Mouse (Mus musculus) CD4-positive helper T cell, adult 2 months (primary cell): ENCODE measurements at regions not wholly inside any gene's neighbourhood (a gene's known extent, or its start where the extent isn't known, plus 50 kb on each side); places are given as distances from the start of the nearest gene placed in this dataset.

ENCODE experiments used
- DNase-seq: peaks from one replicate; pipeline ENCODE4 v3.0.0-alpha.2; 2012; ENCODE audit warnings: low read depth, missing footprints, low spot score

DNA sequence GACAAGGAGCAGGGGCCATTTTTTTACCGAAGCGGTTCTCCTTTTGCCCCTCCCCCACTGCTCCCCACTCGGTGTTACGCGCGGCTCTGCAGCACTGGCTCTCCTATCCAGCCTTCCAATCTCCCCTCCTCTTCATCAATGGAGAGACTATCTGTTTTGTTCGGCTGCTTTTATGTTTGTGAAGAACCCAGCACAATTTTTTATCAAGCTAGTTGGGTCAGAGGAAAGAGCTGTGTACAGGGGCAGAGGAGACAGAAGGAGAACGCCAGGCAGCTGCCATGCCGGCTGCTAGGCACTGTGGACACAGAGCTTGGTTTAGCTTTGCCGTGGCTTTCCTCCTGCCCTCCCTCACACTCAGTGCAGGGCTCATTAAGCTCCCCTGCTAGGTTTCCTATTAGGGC is 280.3 kb downstream of the Sox11 start:
- no peak for DNase-seq

DNA sequence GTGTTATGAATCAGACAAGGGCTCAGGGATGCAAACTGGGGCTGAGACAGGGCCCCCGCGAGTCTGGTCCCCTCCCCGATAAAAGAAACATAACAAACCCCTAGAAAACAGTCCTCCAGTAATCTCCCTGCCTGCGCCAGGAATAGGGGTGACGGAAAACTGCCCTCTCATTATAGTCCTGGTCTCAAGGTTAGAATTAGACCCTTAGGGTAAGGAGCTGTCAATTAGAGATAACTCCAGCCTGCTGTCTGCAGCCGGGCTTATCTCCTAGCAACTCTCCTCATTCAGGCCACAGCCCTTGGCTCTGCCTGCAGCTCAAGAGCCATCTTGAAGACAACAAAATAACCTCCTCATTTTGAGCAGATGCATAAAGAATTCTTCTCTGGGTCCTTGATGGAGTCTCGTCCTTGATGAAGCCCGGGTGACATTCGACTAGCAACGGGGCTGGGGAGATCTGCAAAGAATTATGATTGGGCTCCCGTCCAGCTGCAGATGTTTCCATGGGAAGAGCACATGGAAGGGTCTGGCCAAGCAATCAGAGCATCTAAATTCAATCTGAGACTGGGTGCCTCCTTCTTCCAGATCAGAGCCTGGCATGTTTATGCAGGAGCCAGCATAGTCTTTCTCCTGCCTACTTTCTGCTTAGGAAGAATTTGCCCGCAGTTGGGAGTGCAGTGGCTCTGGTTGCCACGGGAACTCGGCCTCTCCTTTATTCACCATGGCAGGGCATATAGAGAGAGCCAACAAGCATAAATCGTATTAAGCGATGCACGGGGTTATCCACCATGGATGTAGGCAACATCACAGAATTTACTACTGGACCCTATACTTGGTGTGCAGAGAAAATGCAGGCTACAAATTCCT is 281.2 kb downstream of the Sox11 start:
- no peak for DNase-seq

DNA sequence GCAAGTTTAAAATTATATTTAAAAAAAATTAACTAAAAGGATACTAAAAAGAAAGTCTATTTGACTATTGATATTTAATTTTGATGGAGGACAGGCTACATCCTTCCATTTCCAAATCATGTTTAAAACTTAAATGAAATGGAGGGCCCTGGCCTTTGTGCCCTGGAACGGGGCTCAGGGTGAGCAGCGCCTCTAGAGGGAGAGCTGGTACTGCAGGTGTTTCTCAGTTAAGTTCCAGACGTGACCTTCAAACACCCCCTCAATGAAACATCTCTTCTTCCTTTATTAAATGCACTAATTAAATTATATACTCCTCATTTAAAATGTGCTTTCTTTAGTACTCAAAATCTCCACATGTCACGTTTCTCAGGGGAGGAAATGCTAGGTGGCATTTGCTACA is 282.5 kb downstream of the Sox11 start:
- DNase-seq = no peak

DNA sequence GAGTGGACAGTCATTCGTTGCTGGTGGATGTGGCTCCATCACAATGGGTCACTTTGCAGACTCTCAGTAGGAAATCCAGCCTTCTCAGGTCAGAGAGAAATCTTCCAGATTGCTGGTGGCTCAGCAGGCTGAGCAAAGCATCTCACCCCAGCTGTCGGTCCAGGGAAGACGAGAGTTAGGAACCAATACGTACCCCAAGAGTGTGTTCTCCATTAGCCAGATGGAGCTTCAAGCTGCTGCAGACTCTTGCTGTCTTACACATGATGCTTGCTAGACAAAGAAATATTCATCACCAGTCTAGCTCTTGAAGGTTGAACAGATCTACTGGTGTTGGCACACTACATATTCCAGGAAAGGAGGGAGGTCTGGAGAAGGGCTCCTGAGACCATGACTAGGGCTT is 288.0 kb downstream of the Sox11 start:
- DNase-seq = no peak

- DNase-seq = no peak
Measured at GRCm38 (mm10) chr12:27037922-27038321, 304.5 kb downstream of the Sox11 start.

DNA sequence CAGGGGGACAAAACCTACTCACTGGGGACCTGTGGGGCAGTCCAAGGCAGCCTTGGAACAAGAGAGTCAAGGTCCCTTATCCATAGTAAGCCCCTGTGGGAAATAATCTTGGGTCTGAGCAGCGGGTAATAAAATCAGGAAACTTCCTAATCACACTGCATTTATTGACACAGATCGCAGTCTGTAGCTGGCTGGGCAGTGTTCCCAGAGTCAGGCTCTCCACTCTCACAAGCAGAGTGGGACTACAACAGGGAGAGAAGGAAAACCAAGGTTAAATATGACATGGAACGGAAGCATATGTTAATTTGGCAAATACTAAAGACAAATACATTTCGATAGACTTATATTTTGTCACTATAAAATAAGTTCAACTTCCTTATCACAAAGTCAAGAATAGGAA is 322.6 kb downstream of the Sox11 start:
- no peak for DNase-seq

- DNase-seq = no peak
Measured at GRCm38 (mm10) chr12:27018366-27018765, 324.0 kb downstream of the Sox11 start.

GRCm38 (mm10) chr12:26999287-26999686 is 343.1 kb downstream of the Sox11 start:
- DNase-seq = no peak

DNA sequence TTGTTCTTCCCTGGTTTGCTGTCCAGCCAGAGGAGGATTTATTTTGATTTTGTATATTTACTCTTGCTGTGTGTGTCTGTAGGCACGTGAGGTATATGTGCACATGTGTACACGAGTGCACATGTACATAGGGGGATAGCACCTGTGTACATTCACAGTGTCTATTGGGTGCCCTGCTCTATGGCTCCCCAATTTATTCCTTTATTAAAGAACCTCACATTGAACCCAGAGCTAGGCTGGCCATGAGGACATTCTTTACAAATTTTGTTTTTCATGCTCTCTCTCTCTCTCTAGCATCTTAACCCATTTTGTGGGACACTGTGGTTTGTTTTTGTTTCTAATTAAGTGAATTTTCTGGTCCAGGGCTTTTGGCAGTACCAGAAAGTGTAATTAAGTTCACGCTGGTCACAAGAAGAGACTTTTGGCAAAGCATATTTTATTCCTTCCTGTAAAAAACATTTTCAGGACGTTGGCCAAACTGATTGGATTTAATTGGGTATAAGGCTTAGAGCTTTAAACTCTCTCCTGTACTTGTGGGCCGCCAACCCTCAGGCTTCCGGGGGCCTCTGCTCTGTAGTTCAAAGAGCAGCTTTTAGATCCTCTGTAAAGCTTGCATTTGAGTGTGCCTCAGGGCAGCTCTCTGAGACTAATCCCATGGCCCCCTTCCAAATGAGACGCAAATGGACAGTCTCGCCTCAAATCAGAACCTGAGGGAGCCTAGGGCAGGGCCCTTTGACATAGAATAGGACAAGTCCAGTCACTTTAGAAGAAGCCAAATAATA is 365.9 kb downstream of the Sox11 start:
- DNase-seq = no peak

GRCm38 (mm10) chr12:26972495-26973113 is 369.8 kb downstream of the Sox11 start:
- DNase-seq = no peak

DNA sequence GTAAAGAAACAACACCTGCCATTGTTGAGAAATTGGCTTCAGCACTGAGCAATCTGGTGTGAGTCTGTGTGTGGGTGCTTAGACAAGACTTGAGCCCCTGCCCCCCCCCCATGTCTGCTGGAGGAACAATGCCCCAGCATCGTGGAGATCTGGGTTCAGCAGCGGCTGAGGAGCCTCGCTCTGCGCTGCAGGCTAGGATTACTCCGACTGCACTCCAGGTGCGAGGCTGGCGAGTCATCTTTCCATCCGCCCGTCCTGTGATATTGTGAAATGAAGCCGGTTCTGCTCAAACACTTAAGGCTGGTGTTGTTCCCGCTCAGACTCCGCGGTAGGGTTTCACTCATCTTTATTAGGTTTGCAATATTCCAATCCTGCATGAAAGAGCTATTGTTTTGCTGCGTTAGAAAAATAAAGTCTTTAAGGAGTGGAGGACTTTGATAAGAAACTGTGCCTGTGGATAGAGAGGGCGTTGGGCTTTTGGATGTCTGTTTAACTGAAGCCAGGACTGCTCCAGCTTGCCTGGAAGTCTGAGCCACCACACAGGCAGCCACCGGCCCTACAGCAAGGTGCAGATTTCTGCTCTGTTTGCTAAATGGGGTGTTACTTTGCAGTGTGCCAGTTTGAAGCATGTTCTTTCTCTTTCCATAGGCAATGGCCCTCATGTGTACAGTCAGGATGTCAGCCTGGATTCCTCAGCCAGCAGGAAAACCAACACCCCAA is 375.2 kb downstream of the Sox11 start:
- no peak for DNase-seq

- no peak for DNase-seq
Measured at GRCm38 (mm10) chr12:26963917-26964316, 378.5 kb downstream of the Sox11 start.

DNA sequence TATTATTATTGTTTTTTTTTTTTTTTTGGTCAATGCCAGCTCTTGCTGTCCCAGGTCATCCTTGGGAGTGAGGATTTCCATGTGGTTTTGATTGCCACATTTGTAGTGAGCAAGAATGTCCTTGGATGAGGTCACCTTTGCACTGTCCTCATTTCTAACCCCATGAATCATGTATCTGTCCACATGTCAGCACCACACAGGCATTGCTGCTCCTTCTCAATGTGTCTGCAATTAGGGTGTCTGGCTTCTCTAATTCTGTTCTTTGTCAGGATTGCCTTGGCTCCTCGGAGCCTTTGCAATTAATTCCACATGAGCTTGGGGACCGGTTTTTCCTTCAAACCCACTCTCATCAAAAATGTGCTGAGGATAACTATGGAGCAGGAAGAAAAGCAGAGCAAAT is 402.5 kb downstream of the Sox11 start:
- no peak for DNase-seq

GRCm38 (mm10) chr12:26937836-26938235 is 404.5 kb downstream of the Sox11 start:
- no peak for DNase-seq

GRCm38 (mm10) chr12:26936696-26937458 is 405.5 kb downstream of the Sox11 start:
- DNase-seq = no peak

GRCm38 (mm10) chr12:26930155-26930867 is 412.1 kb downstream of the Sox11 start:
- no peak for DNase-seq

DNA sequence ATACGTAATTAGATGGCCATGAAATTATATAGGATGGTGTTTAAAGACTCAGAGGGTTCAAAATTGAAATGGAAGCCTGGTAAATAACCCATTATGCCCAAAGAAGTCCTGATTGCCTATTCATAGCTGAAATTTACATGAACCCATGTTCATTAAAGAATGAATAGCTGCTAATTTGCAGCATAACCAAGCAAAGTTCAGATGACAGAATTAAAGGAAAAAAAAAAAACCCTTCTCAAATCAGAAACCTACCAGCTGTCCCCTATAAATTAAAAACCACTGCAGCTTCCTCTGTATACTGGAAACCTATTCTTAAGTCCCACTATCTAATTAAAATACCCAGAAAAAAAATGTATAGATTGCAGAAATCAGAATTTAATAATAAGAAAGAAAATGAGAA is 436.2 kb downstream of the Sox11 start:
- DNase-seq = no peak

- DNase-seq = no peak
Measured at GRCm38 (mm10) chr12:26903894-26904272, 434.9 kb downstream of the Cmpk2 start.

- no peak for DNase-seq
Measured at GRCm38 (mm10) chr12:26903073-26903893, 434.3 kb downstream of the Cmpk2 start.

- no peak for DNase-seq
Measured at GRCm38 (mm10) chr12:26891190-26891589, 422.2 kb downstream of the Cmpk2 start.
